Mouse (Mus musculus): ENCODE measurements around the gene Cacna1c. TPM values are rescaled to one million over a fixed set of nuclear protein-coding genes. Genes with fewer than 3 reads are reported as not detected.

Gene Cacna1c
- total RNA-seq, 2 experiments from 2014 or later = 86.4 to 90.0 TPM

DNA sequence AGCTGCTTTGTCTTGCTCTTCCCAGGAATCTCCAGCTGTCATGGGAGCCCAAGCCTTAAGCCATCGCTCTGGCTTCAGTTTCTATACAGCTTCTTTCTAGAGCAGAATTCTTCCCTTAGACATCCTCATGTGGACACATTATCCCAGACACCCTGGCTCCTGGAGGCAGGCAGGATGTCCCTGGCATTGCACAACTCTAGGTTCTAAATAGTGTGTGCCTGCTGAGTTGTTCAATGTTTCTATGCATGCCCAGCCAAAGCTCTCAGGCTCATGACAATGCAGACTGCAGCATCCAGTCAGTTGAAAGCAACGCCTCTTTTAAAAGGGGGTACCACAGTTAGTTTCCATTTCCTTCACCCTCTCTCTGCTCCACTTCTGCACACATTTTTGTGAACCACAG, 230.6 kb downstream of the Cacna1c start:
- no peak overlapping the region for H3K4me3 ChIP-seq
- no peak for TF ChIP-seq CTCF (conservative IDR thresholded peaks at IDR 0.05)
- H3K27ac ChIP-seq = peak overlapping the region; percentile 76
- DNase-seq (ENCODE audit: low spot score in 2 of 2) = no peak

- no peak for TF ChIP-seq CTCF (conservative IDR thresholded peaks at IDR 0.05)
- no peak overlapping the region for H3K4me3 ChIP-seq
- peak overlapping the region; percentile 28; the same call in 1 of the 2 replicates for H3K27ac ChIP-seq
- DNase-seq (ENCODE audit: low spot score in 2 of 2) = no peak
Observed at GRCm38 (mm10) chr6:118963806-118964205, 232.4 kb downstream of the Cacna1c start.

DNA sequence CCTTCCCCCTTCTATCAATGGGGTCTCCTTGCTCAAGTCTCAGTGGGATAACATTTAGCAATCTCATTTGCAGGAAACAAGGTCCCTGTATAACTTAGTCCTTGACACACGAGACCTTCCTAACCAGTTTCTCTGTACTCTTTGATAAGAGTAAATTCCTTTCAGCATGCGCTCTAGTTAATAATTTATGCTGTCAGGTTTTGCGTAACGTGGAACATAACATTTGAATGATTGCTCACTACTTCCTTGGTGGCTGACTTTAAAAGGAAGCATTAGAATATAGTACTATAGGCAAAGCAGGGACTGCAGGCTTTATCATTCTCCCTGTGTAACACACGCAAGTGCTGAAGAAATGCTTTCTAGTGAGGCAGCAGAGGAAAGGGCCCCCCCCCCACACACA, 232.9 kb downstream of the Cacna1c start:
- Histone ChIP-seq H3K27ac (peak overlapping the region; percentile 28; the same call in 1 of the 2 replicates), H3K4me3 (no peak overlapping the region)
- no peak for TF ChIP-seq CTCF (conservative IDR thresholded peaks at IDR 0.05)
- DNase-seq (ENCODE audit: low spot score in 2 of 2) = no peak

GRCm38 (mm10) chr6:118958529-118958928, 237.7 kb downstream of the Cacna1c start:
- H3K4me3 ChIP-seq = no peak overlapping the region
- DNase-seq (ENCODE audit: low spot score in 2 of 2) = no peak
- no peak overlapping the region for H3K27ac ChIP-seq
- no peak for TF ChIP-seq CTCF (conservative IDR thresholded peaks at IDR 0.05)

DNA sequence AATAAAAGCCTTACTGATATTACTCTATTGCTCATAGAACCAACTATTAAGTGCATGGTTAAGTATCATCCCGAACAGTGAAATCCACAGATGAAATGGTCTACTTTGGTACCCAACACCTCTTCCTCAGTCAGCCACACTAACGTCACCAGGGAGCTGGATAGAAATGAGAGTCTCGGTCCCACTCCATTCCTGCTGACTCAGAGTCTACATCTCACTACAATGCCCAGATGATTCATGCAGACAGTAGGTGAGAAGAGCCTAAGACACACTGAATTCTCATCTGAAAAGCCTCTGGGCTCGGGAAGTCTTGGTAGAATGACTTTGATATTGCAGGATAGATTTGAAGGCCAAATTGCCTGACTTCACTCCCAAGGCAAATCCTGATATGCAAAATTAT, 240.0 kb downstream of the Cacna1c start:
- DNase-seq (ENCODE audit: low spot score in 2 of 2) = no peak
- no peak for TF ChIP-seq CTCF (conservative IDR thresholded peaks at IDR 0.05)
- Histone ChIP-seq H3K4me3 (no peak overlapping the region), H3K27ac (no peak overlapping the region)

- Histone ChIP-seq H3K27ac (no peak overlapping the region), H3K4me3 (no peak overlapping the region)
- no peak for DNase-seq (ENCODE audit: low spot score in 2 of 2)
- no peak for TF ChIP-seq CTCF (conservative IDR thresholded peaks at IDR 0.05)
Observed at GRCm38 (mm10) chr6:118955777-118956176, 240.4 kb downstream of the Cacna1c start.

DNA sequence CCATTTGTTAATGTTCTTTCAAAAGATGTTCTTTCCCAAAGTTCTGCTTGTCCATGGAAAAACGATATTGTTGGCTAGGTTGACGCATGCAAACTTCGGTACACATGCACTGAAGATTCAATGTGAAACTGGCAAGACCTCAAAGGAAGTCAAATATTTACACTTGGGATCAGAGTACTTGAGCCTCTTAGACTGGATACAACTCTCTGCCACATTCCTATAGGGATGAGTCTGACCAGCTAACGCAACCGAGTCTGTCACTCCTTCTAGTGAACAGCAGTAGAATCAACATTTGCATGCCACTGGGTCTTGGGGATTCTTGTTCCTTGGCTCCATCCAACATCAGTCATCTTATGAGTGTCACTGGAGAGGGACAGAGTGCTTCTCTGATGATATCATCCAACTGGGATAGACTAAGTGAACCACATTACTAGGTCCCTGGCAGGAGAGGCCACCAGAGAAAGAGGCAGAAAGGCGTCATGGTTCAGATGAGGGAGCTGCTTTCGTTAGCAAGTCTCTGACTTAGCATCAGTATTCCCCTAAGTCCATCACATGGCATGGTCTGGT, 241.1 kb downstream of the Cacna1c start:
- Histone ChIP-seq H3K4me3 (no peak overlapping the region), H3K27ac (no peak overlapping the region)
- no peak for DNase-seq (ENCODE audit: low spot score in 2 of 2)
- TF ChIP-seq CTCF (conservative IDR thresholded peaks at IDR 0.05) = no peak

- no peak overlapping the region; the same call in 1 of the 2 replicates for H3K27ac ChIP-seq
Observed at GRCm38 (mm10) chr6:118952377-118952776, 243.8 kb downstream of the Cacna1c start.

DNA sequence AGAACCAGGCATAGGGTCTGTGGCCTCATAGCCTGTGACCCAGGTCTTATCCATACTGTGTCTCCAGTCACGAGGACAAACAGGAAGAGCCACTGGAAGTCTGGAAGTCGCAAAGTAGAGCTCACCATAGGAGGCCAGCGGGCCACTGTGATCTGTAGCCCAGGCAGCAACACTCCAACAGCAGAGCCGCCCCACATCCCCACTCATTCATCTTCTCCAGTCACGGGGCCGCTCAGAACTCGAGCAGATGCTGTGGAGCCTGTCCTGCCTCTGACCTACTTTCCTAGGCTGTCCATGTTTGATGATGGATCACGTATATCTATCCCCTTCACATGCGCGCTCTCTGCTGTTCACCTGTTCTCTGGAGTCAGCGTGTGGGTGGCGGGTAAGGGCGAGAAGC, 246.0 kb downstream of the Cacna1c start:
- no peak for TF ChIP-seq CTCF (conservative IDR thresholded peaks at IDR 0.05)
- H3K4me3 ChIP-seq = no peak overlapping the region
- DNase-seq (ENCODE audit: low spot score in 2 of 2) = no peak
- H3K27ac ChIP-seq = no peak overlapping the region

More at GRCm38 (mm10) chr6:118952377-118952776, 243.8 kb downstream of the Cacna1c start:
- DNase-seq (ENCODE audit: low spot score in 2 of 2) = no peak
- H3K4me3 ChIP-seq = no peak overlapping the region
- no peak for TF ChIP-seq CTCF (conservative IDR thresholded peaks at IDR 0.05)

GRCm38 (mm10) chr6:118947286-118947685, 248.9 kb downstream of the Cacna1c start:
- Histone ChIP-seq H3K4me3 (no peak overlapping the region), H3K27ac (peak overlapping the region; percentile 37)
- no peak for TF ChIP-seq CTCF (conservative IDR thresholded peaks at IDR 0.05)
- no peak for DNase-seq (ENCODE audit: low spot score in 2 of 2)

GRCm38 (mm10) chr6:118946660-118947059, 249.6 kb downstream of the Cacna1c start:
- H3K4me3 ChIP-seq = no peak overlapping the region
- DNase-seq (ENCODE audit: low spot score in 2 of 2) = no peak
- no peak for TF ChIP-seq CTCF (conservative IDR thresholded peaks at IDR 0.05)
- peak overlapping the region; percentile 37; the same call in 1 of the 2 replicates for H3K27ac ChIP-seq

GRCm38 (mm10) chr6:118944093-118944492, 252.1 kb downstream of the Cacna1c start:
- DNase-seq (ENCODE audit: low spot score in 2 of 2) = no peak
- TF ChIP-seq CTCF (conservative IDR thresholded peaks at IDR 0.05) = no peak
- Histone ChIP-seq H3K4me3 (no peak overlapping the region), H3K27ac (peak overlapping the region; percentile 11; the same call in 1 of the 2 replicates)

DNA sequence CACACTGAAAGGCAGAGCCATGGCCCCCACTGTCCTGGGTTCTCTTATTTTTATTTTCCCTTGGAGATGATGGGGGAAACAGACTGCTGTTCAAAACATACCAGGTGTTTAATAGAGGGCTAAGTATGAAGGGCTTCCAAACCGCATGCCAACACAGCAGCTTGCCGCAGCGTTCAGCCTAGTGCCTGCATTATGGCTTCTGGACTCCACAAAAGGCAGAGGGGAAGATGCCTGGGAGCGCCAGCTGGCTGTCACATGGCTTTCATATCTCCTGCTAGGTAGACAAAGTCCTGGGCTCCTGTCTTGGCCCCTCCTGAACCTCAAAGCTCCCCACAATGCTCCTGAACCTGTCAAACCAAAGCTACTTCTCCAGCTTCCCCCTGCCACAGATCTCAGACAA, 254.4 kb downstream of the Cacna1c start:
- DNase-seq (ENCODE audit: low spot score in 2 of 2) = no peak
- Histone ChIP-seq H3K4me3 (no peak overlapping the region), H3K27ac (peak overlapping the region; percentile 76)
- TF ChIP-seq CTCF (conservative IDR thresholded peaks at IDR 0.05) = no peak

DNA sequence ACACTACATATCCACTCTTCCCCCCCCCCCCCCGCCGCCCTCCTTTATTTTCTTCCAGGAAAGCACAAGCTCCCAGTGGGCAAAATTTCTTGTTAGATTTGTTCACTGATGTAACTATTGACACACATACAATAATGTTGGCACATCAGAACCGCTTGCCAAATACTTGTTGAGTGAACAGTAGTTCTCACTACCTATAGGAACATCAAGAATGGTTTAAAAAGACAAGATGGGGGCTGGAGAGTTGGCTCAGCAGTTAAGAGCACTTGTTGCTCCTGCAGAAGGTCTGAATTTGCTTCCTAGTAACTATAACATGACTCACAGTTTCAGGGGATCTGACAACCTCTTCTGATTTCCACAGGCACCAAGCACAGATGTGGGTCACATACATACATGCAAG, 255.2 kb downstream of the Cacna1c start:
- Histone ChIP-seq H3K4me3 (no peak overlapping the region), H3K27ac (peak overlapping the region; percentile 93)
- no peak for TF ChIP-seq CTCF (conservative IDR thresholded peaks at IDR 0.05)
- no peak for DNase-seq (ENCODE audit: low spot score in 2 of 2)

Measured in layer of hippocampus, adult 2 months (tissue).